Mouse (Mus musculus): Measurements from ENCODE around the gene Mical3.

GRCm38 (mm10) chr6:121073312-121073711 is 57.5 kb downstream of the Mical3 start:
- TF ChIP-seq POLR2A (IDR thresholded peaks at IDR 0.05; ENCODE audit: extremely low read depth, insufficient read depth, low read length), result no peak
- no peak for TF ChIP-seq CTCF (IDR thresholded peaks at IDR 0.05; ENCODE audit: extremely low read depth, insufficient read depth, low read length)

Measured in cortical plate, adult 2 months (tissue).